Mouse (Mus musculus): ENCODE measurements around the gene Rorb.

Rorb gene

DNA sequence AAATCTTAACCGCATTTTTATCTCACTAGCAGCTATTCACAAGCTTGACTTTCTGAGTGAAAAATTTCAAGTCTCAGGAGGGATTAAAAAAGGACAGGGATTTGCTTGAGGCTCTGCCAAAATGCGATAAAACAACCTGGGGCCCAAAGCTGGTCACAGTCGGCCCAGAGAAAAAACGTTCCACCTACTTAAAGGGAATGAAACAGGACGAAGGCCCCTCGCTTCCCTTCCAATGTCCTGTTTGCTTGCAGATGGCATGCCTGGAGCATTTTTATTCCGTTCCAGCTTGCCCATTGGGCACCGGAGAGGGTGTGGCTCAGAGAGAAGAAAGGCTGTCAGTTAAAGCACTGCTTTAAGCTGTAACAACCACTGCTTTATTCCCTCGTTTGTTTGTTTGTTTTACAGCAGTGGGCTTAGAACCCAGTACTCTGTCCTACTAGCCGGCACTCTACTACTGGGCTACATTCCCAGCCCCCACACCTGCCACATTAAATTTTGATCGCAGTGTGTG lies 221.8 kb downstream of the Rorb start:
- DNase-seq (ENCODE audit: extremely low read depth, low read depth) = no peak

DNA sequence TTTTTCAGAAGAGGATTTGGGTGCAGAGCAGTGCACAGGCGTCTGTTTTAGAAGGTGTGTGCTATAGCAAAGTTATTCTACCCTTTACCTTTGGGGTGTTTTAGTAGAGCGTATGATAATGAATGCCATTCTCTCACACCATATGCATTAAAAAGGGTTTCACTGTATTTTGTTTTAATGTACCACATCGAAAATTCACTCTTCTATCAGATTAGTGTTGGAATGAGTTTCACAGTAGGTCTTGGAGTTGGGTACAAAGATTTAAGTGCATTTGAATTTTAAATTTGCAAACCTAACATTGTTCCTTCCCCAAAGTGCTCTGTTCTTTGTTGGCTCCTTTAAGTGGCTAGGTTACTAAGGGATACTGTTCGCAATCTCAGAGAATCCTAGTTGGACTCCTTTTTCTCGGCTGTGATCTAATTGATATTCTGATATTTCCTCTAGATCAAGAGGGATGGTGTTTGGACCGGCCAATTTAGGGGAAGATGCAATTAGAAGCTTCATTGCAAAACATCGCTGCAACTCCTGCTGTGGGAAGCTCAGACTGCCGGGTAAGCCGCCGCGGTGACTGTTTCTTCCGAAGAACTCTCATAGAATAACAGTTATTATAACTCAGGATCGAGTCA lies 222.4 kb downstream of the Rorb start:
- no peak for DNase-seq (ENCODE audit: extremely low read depth, low read depth)

DNA sequence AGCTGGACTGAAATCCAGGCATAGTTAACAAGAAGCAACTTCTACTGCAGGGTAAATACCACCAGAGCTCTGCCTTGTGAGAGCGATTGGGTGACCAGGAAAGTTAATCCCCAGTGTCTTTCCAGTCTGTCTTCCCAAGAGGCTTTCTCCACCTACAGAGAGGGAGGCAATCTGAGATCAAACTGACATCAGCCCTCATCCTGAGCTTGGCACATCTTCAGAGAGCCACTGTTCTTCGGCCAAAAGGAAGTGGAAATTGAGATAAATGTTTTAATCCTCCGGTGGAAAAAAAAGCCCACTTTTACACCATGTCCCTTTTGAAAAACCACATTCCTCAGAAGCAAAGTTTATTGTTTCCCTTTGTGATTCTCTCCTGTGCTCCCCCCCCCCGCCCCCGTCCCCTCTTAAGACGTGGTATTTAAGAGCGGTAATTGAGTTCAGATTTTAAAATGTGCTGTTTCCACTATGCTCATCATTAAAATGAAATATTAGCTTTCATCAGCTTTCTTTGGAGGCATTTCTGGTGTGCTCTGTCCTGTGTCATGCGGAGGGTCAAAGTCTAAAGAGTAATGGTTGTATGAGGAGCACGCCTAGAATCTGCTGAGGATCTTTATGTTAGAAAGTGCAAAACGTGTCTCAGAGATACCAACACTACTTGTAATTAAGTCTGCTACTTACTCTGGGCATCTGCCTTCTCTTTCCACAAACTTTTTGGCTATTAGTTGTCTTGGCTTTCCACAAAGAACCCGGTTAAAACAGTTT lies 223.2 kb downstream of the Rorb start:
- DNase-seq (ENCODE audit: extremely low read depth, low read depth) = no peak

DNA sequence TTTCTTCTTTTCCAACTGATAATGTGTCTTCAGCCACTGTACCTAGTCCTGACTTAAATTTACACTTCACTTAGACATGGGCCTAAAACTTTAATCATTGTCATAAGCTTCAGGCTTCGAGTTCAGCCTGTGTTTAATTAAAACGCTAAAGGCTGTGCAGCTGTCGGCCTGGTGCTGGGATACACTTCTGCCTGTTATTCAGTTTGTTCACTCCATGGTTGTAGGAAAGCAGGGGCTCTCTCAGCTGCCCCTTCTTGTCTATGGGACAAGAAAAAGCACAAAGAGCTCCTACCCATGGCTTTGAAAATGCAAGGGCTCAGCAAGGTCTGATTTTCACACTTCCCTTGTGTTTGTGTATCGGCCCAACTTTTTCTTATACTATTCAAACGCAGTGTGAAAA lies 229.8 kb downstream of the Rorb start:
- DNase-seq (ENCODE audit: extremely low read depth, low read depth) = no peak

Data from MEL-GATA-1-ER (cell line).